8 mouse cellular contexts compared by ENCODE assay signal in genomic region chr17:80289280-80290073, GRCm38 (mm10). TPM values are rescaled to one million over a fixed set of nuclear protein-coding genes. Genes with fewer than 3 reads are reported as not detected.
A peak's percentile ranks its signal among the peaks of the same experiment; 100 is the strongest.
DNase-seq lines count a peak whose midpoint lies in the region; ATAC-seq lines count a peak whose summit lies in the region.

No protein-coding gene starts in this region.

- H3K4me2 ChIP-seq in embryonic facial prominence, embryonic 13.5 days, result peak overlapping the region; percentile 70
- peak overlapping the region; percentile 59 for H3K4me2 ChIP-seq in limb, embryonic 11.5 days (ENCODE audit: low read depth, severe bottlenecking)
- H3K4me2 ChIP-seq in neural tube, embryonic 15.5 days, result peak overlapping the region; percentile 63

- H3K36me3 ChIP-seq in embryonic facial prominence, embryonic 13.5 days, result no peaks in the 10 kb centered on the region
- no peaks in the 10 kb centered on the region for H3K36me3 ChIP-seq in limb, embryonic 11.5 days (ENCODE audit: control insufficient read depth, insufficient read depth, low read length)
- no peaks in the 10 kb centered on the region for H3K36me3 ChIP-seq in neural tube, embryonic 15.5 days

- H3K9me3 ChIP-seq in embryonic facial prominence, embryonic 13.5 days, result no peaks in the 10 kb centered on the region
- no peaks in the 10 kb centered on the region for H3K9me3 ChIP-seq in limb, embryonic 11.5 days (ENCODE audit: control insufficient read depth, low read length)
- H3K9me3 ChIP-seq in neural tube, embryonic 15.5 days (replicated peaks), result no peaks in the 10 kb centered on the region

- no peak for DNase-seq in frontal cortex, postnatal 25 days (ENCODE audit: low spot score in 2 of 2)
- DNase-seq in 3T3-L1 (ENCODE audit: low read depth, low spot score), result peak; percentile 65
- DNase-seq in limb, embryonic 11.5 days (ENCODE audit: low spot score), result no peak
- DNase-seq in spleen, adult 12 weeks (ENCODE audit: low spot score), result no peak
- DNase-seq in left cerebral cortex, adult 8-10 months (ENCODE audit: low spot score in 2 of 2), result no peak

- peak overlapping the region; percentile 86 for H3K9ac ChIP-seq in embryonic facial prominence, embryonic 13.5 days
- peak overlapping the region; percentile 87 for H3K9ac ChIP-seq in limb, embryonic 11.5 days (ENCODE audit: low read length)
- peak overlapping the region; percentile 95 for H3K9ac ChIP-seq in neural tube, embryonic 15.5 days (replicated peaks)

- ATAC-seq in frontal cortex, adult (ENCODE audit: low TSS enrichment), result peak; percentile 66
- ATAC-seq in embryonic facial prominence, embryonic 13.5 days (ENCODE audit: insufficient number of reproducible peaks, insufficient read depth, low FRiP score, low TSS enrichment, low read depth), result peak; percentile 40; the same call in 1 of the 2 replicates
- no peak for ATAC-seq in limb, embryonic 11.5 days (ENCODE audit: insufficient number of reproducible peaks, low FRiP score, low TSS enrichment, low read depth)
- no peak for ATAC-seq in neural tube, embryonic 15.5 days (ENCODE audit: low FRiP score)

- peaks cover 13% of the 10 kb centered on the region for H3K4me1 ChIP-seq in embryonic facial prominence, embryonic 13.5 days
- peaks cover 6% of the 10 kb centered on the region; the same call in 1 of the 2 replicates for H3K4me1 ChIP-seq in limb, embryonic 11.5 days (ENCODE audit: control insufficient read depth, insufficient read depth, low read length)
- H3K4me1 ChIP-seq in neural tube, embryonic 15.5 days, result peaks cover 12% of the 10 kb centered on the region

- WGBS in embryonic facial prominence, embryonic 13.5 days, result under 1% methylated on average over 29 of the region's 30 CpGs
- 2% methylated on average over 30 of the region's 30 CpGs for WGBS in limb, embryonic 11.5 days
- WGBS in neural tube, embryonic 15.5 days, result under 1% methylated on average over 30 of the region's 30 CpGs

- peak overlapping the region; percentile 93 for H3K27ac ChIP-seq in embryonic facial prominence, embryonic 13.5 days
- H3K27ac ChIP-seq in limb, embryonic 11.5 days (replicated peaks; ENCODE audit: low read depth, low read length), result peak overlapping the region; percentile 66
- H3K27ac ChIP-seq in neural tube, embryonic 15.5 days (replicated peaks), result peak overlapping the region; percentile 96

- H3K27me3 ChIP-seq in embryonic facial prominence, embryonic 13.5 days, result no peaks in the 10 kb centered on the region
- H3K27me3 ChIP-seq in limb, embryonic 11.5 days (ENCODE audit: control insufficient read depth, insufficient read depth, low read length), result no peaks in the 10 kb centered on the region
- no peaks in the 10 kb centered on the region for H3K27me3 ChIP-seq in neural tube, embryonic 15.5 days (replicated peaks)

- H3K4me3 ChIP-seq in embryonic facial prominence, embryonic 13.5 days, result peak overlapping the region; percentile 94
- H3K4me3 ChIP-seq in limb, embryonic 11.5 days (ENCODE audit: low read depth, low read length), result peak overlapping the region; percentile 92
- H3K4me3 ChIP-seq in neural tube, embryonic 15.5 days (replicated peaks), result peak overlapping the region; percentile 85

RNA-seq across cellular contexts. Expression of gene Morn2, which starts 0.5 kb away (rescaled TPM):
- 24.3 and 25.1 TPM in 2 replicates for polyA plus RNA-seq in embryonic facial prominence, embryonic 13.5 days (2015; fragmentation: Nextera tagmentation; extraction: Ambion mirVana)
- 20.7 and 24.3 TPM in 2 replicates for polyA plus RNA-seq in limb, embryonic 11.5 days (2014; fragmentation: Nextera tagmentation; extraction: Ambion mirVana)
- polyA plus RNA-seq in neural tube, embryonic 15.5 days (2015; fragmentation: Nextera tagmentation; extraction: Ambion mirVana), result 45.4 and 51.6 TPM in 2 replicates
- total RNA-seq in left cerebral cortex, adult 8-10 months (2022), result 10 to 100 TPM; 16.1 to 19.2 (median 18.1) TPM

RNA-seq across cellular contexts. Expression of gene Dhx57, which starts 0.8 kb away (rescaled TPM):
- 21.8 and 23.7 TPM in 2 replicates for polyA plus RNA-seq in embryonic facial prominence, embryonic 13.5 days (2015; fragmentation: Nextera tagmentation; extraction: Ambion mirVana)
- 19.9 and 23.1 TPM in 2 replicates for polyA plus RNA-seq in limb, embryonic 11.5 days (2014; fragmentation: Nextera tagmentation; extraction: Ambion mirVana)
- 43.0 and 50.5 TPM in 2 replicates for polyA plus RNA-seq in neural tube, embryonic 15.5 days (2015; fragmentation: Nextera tagmentation; extraction: Ambion mirVana)
- 10 to 100 TPM; 34.5 to 42.6 (median 41.6) TPM for total RNA-seq in left cerebral cortex, adult 8-10 months (2022)

RNA-seq across cellular contexts. Expression of gene Arhgef33, which starts 17.7 kb away (rescaled TPM):
- 1.1 and 1.5 TPM in 2 replicates for polyA plus RNA-seq in embryonic facial prominence, embryonic 13.5 days (2015; fragmentation: Nextera tagmentation; extraction: Ambion mirVana)
- polyA plus RNA-seq in limb, embryonic 11.5 days (2014; fragmentation: Nextera tagmentation; extraction: Ambion mirVana), result 0.11 and 0.53 TPM in 2 replicates
- 0.96 and 1.1 TPM in 2 replicates for polyA plus RNA-seq in neural tube, embryonic 15.5 days (2015; fragmentation: Nextera tagmentation; extraction: Ambion mirVana)
- total RNA-seq in left cerebral cortex, adult 8-10 months (2022), result 1 to 10 TPM; 1.7 to 3.3 (median 2.9) TPM

Comparison
In these comparisons a context has a peak if more than half of its experiments do, and no peak if none do; other contexts are left out.
1. ATAC-seq: peak in frontal cortex, adult (single experiment) and embryonic facial prominence, embryonic 13.5 days (single experiment); none in limb, embryonic 11.5 days (single experiment) and neural tube, embryonic 15.5 days (single experiment).
2. Peak in every context shown above with its lines, with median percentiles within 50 percentile points of each other: H3K27ac ChIP-seq, H3K4me2 ChIP-seq, H3K4me3 ChIP-seq and H3K9ac ChIP-seq.